Mouse (Mus musculus) lung, postnatal 0 days (tissue): ENCODE results near the gene Abca3.

Experiments used
- CTCF ChIP-seq: IDR thresholded peaks from 2 replicates; pipeline ENCODE4 v1.5.1; 2016; ENCODE audit warnings: antibody characterized with exemption, mild to moderate bottlenecking
- EP300 ChIP-seq: IDR thresholded peaks from 2 replicates; pipeline ENCODE4 v1.6.1; 2016; ENCODE audit warnings: antibody characterized with exemption, mild to moderate bottlenecking, control low read depth

GRCm38 (mm10) chr17:24352370-24353194 is 832 bp downstream of the Abca3 start:
- TF ChIP-seq CTCF: no peak
- TF ChIP-seq EP300: no peak
